Mouse (Mus musculus): ENCODE results near the gene Borcs7.

DNA sequence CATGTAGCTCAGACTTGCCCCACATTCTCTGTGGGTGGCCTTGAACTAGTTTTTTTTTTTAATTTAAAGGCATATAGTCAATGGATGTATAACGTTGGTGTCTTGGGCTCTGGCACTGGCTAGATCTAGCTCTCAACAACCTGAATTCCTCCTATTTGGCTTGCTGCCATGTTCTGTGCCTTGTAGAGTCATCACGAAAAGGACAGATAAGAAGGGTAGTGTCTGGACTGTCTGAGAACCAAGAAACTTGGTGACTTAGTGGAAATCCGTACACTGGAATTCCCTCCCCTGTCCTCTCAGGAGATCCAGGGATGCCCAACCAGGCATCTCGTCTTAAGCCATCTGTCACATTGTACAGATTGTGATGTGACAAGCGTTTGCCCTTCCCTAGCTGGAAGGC, 36.5 kb upstream of the Borcs7 start:
- TF ChIP-seq TCF12 (IDR thresholded peaks at IDR 0.05; ENCODE audit: insufficient read depth, poor library complexity, severe bottlenecking), result no peak
- no peak for TF ChIP-seq CEBPB (IDR thresholded peaks at IDR 0.05; ENCODE audit: insufficient read depth, poor library complexity, severe bottlenecking)

Measured in myocyte (in vitro differentiated cells).